8 mouse cellular contexts compared by ENCODE assay signal in the genomic region with DNA sequence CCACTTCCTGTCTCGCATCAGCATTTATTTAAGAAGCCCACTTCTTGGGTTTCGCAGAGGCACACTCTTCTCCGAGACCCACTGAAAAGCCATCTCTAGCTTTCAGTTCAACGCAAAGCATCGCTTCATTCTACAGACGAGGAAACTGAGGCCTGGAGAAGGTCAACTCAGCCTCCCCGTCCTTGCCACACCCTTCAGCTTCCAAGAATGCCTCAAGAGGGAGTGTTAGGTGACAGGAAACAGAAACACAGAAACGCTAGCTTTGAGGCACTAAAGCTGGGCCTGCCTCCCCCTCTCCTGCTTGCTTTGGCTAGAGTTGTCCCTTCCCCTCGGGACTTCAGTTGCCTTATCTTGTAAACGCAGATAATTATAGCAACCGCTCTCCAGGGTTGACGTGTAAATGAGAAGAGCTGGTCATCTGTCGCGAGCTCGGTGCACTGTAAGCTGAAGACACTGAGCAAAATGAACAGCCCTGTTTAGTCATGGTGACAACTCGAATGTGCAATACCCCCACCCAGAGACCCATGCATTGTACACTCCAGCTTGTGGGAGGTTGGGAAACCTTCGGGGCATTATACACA. TPM values are rescaled to one million over a fixed set of nuclear protein-coding genes. Genes with fewer than 3 reads are reported as not detected.
A peak's percentile ranks its signal among the peaks of the same experiment; 100 is the strongest.
DNase-seq lines count a peak whose midpoint lies in the region; ATAC-seq and TF ChIP-seq lines count a peak whose summit lies in the region.

No protein-coding gene starts in this region.

- peak; percentile 56 to 67 for DNase-seq in lung, adult 18-20 months
- DNase-seq in lung, adult 2 months, result no peak
- DNase-seq in heart, adult 2 months, result peak; percentile 72 to 80
- peak; percentile 36 to 43 for DNase-seq in kidney, postnatal 36 days
- peak; percentile 48 for DNase-seq in skeletal muscle tissue, adult 2 months (ENCODE audit: low read depth, low spot score)
- DNase-seq in midbrain, embryonic 11.5 days (ENCODE audit: low spot score, missing footprints), result no peak
- no peak for DNase-seq in ovary, adult 18-20 months (ENCODE audit: low spot score)
- no peak for DNase-seq in thymus, adult 18-20 months

- H3K4me3 ChIP-seq in lung, adult 2 months (replicated peaks; ENCODE audit: extremely low read depth, low read depth, low read length), result no peak overlapping the region
- H3K4me3 ChIP-seq in heart, adult 2 months, result peak overlapping the region; percentile 27
- H3K4me3 ChIP-seq in midbrain, embryonic 11.5 days (ENCODE audit: low read depth, low read length), result no peak overlapping the region

- H3K4me2 ChIP-seq in midbrain, embryonic 11.5 days, result no peak overlapping the region

- TF ChIP-seq POLR2A in lung, adult 2 months (IDR thresholded peaks at IDR 0.05; ENCODE audit: borderline replicate concordance, extremely low read depth, low read depth, low read length), result no peak
- TF ChIP-seq POLR2A in heart, adult 2 months (IDR thresholded peaks at IDR 0.05; ENCODE audit: insufficient read depth, low read depth, low read length), result no peak; the same call in 1 of the 2 replicates

- intact Hi-C loops in heart, adult 2 months (cut with DNase I), result loop anchor here (2.0 kb wide), 1 partner anchor 40 kb away; the partner anchor contains the start of gene Clic4

- peak; percentile 85; the same call in 1 of the 2 replicates for TF ChIP-seq EP300 in heart, adult 2 months (IDR thresholded peaks at IDR 0.05; ENCODE audit: insufficient read depth, low read depth, low read length)

- H3K9me3 ChIP-seq in midbrain, embryonic 11.5 days (ENCODE audit: control insufficient read depth, low read length), result no peaks in the 10 kb centered on the region

- no peak for ATAC-seq in midbrain, embryonic 11.5 days (ENCODE audit: low FRiP score)

- H3K36me3 ChIP-seq in heart, adult 2 months (ENCODE audit: control insufficient read depth, insufficient read depth, low read length), result no peaks in the 10 kb centered on the region
- H3K36me3 ChIP-seq in midbrain, embryonic 11.5 days (ENCODE audit: control insufficient read depth, insufficient read depth, low read length), result peaks cover 11% of the 10 kb centered on the region

- no peak for TF ChIP-seq CTCF in lung, adult 2 months (IDR thresholded peaks at IDR 0.05; ENCODE audit: insufficient read depth, low read length)
- no peak; the same call in 1 of the 2 replicates for TF ChIP-seq CTCF in heart, adult 2 months (IDR thresholded peaks at IDR 0.05)

- peak overlapping the region; percentile 49 for H3K9ac ChIP-seq in heart, adult 2 months (ENCODE audit: low read depth, low read length)
- H3K9ac ChIP-seq in midbrain, embryonic 11.5 days (ENCODE audit: low read length), result no peak overlapping the region

- peak overlapping the region; percentile 88 for H3K27ac ChIP-seq in heart, adult 2 months
- H3K27ac ChIP-seq in midbrain, embryonic 11.5 days (ENCODE audit: low read depth, low read length), result no peak overlapping the region

- H3K4me1 ChIP-seq in lung, adult 2 months (ENCODE audit: control insufficient read depth, insufficient read depth, low read length), result peaks cover 26% of the 10 kb centered on the region
- H3K4me1 ChIP-seq in heart, adult 2 months (ENCODE audit: control insufficient read depth, insufficient read depth, low read length), result peaks cover 22% of the 10 kb centered on the region
- H3K4me1 ChIP-seq in midbrain, embryonic 11.5 days (ENCODE audit: control insufficient read depth, insufficient read depth, low read length), result no peaks in the 10 kb centered on the region

- no peaks in the 10 kb centered on the region for H3K27me3 ChIP-seq in heart, adult 2 months (ENCODE audit: control insufficient read depth, insufficient read depth, low read length)
- no peaks in the 10 kb centered on the region for H3K27me3 ChIP-seq in midbrain, embryonic 11.5 days (ENCODE audit: control insufficient read depth, insufficient read depth, low read length)

- WGBS in lung, adult 2 months, result 17% methylated on average over 17 of the region's 17 CpGs
- WGBS in heart, adult 2 months, result 5% methylated on average over 17 of the region's 17 CpGs
- 80% methylated on average over 17 of the region's 17 CpGs for WGBS in midbrain, embryonic 11.5 days

- H3K79me2 ChIP-seq in heart, adult 2 months (replicated peaks; ENCODE audit: control insufficient read depth, insufficient read depth, low read length), result no peaks in the 10 kb centered on the region

RNA-seq across cellular contexts. Expression of gene Srrm1, which starts 39.9 kb away (rescaled TPM):
- polyA plus RNA-seq in lung, adult 2 months (2012; rRNA removed), result 19.4 and 31.0 TPM in 2 replicates
- 10 to 100 TPM; 53.8 to 58.2 TPM for total RNA-seq in heart, adult 2 months (2021)
- polyA plus RNA-seq in heart, adult 2 months (2012; rRNA removed), result 25.0 and 35.0 TPM in 2 replicates
- 225 and 257 TPM in 2 replicates for polyA plus RNA-seq in midbrain, embryonic 11.5 days (2014; fragmentation: Nextera tagmentation; extraction: Ambion mirVana)

RNA-seq across cellular contexts. Expression of gene Clic4, which starts 40.6 kb away (rescaled TPM):
- 190 and 227 TPM in 2 replicates for polyA plus RNA-seq in lung, adult 2 months (2012; rRNA removed)
- total RNA-seq in heart, adult 2 months (2021), result 100 to 1,000 TPM; 248 to 249 TPM
- 148 and 227 TPM in 2 replicates for polyA plus RNA-seq in heart, adult 2 months (2012; rRNA removed)
- 168 and 173 TPM in 2 replicates for polyA plus RNA-seq in midbrain, embryonic 11.5 days (2014; fragmentation: Nextera tagmentation; extraction: Ambion mirVana)

Comparison
In these comparisons a context has a peak if more than half of its experiments do, and no peak if none do; other contexts are left out.
1. DNase-seq: peak in lung, adult 18-20 months (2 of 2), heart, adult 2 months (2 of 2), kidney, postnatal 36 days (2 of 2) and skeletal muscle tissue, adult 2 months (single experiment); none in lung, adult 2 months (single experiment), midbrain, embryonic 11.5 days (single experiment), ovary, adult 18-20 months (single experiment) and thymus, adult 18-20 months (0 of 2).